17 mouse cellular contexts compared by ENCODE assay signal in the genomic region with DNA sequence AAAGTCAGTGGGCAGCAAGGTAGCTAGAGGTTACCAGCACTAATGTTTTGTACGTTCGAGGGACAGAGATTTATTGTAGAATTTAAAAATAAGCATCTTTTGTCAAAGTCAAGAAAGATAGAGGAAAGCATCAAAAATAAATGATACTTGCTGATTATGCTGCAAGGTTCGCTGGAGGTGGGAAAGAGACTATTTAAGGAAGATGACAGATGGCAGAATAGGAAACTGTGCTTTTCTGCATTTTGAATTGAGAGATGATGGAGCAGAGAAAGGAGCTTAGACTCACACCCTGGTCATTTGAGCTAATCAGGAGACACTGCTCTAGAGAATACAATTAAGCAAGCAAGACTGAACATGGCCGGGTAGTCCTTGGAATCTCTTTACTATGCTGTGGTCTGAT.
"Had no signal": no experiment of that assay in that cellular context is flagged by ENCODE, and none has a peak within 500 bp of the region (broad histone marks: within the 10 kb centered on the region; RNA-seq: fewer than 3 reads in every experiment).

No protein-coding gene starts in this region.

- DNase-seq: left cerebral cortex, postnatal 4 days; liver; liver, embryonic 13.5 days; liver, postnatal 0 days; lung, adult 18-20 months; lung, adult 2 months; lung, embryonic 14.5 days; lung, postnatal 10 days; lung, postnatal 14 days; lung, postnatal 36 days; lung, postnatal 4 days; midbrain, embryonic 14.5 days had no signal

- ATAC-seq: liver, embryonic 12.5 days; liver, postnatal 0 days; lung, postnatal 0 days; midbrain, embryonic 13.5 days; midbrain, embryonic 15.5 days; midbrain, embryonic 16.5 days had no signal
